Mouse (Mus musculus) brain, embryonic 14.5 days (tissue): ENCODE measurements around the gene Prelid1.

Experiments
- CTCF ChIP-seq: fragments of 200-500 bp; IDR thresholded peaks from 2 replicates; pipeline ENCODE4 v1.5.1; 2012; ENCODE audit warnings: inconsistent platforms, mild to moderate bottlenecking, moderate library complexity, borderline replicate concordance; ENCODE audit not compliant: insufficient read depth, insufficient read length; ENCODE audit errors: extremely low read depth
- POLR2A ChIP-seq: fragments of 200-500 bp; IDR thresholded peaks from 2 replicates; pipeline ENCODE4 v1.6.1; 2012; ENCODE audit warnings: mild to moderate bottlenecking, inconsistent platforms, borderline replicate concordance; ENCODE audit not compliant: poor library complexity, insufficient read depth, insufficient read length, severe bottlenecking; ENCODE audit errors: extremely low read depth

DNA sequence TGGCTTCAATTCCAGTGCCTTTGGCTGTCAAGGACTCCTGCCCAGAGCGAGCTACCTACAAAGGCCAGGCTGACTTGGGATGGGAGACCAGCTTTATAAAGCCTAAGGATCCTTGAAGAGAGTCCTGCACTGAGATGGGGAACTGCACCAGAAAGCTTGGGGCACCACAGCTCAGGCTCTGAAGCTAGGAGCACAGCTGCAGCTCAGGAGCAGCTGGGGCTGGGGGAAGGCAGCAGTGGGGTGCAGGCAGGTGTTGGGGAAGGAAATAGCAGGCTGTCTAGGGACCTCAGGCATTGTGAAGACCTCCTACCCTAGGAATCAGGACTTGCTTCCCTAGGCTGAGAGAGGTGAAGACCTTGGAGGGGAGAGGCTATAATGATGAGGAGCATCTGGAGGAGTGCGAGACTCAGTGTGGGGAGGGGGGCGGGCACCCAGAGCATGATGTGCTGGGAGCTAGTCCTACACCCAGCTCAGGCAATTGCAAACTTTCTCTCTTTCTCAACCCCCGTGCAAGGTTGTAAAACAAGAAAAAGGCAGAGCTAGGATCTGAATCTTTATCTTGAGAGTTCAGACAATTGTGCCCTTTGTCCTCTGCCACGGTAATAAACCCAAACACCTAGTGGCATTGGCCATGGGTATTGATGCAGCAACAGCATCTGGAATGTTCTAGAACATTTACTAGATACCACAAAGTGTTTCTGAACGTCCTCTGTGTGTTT, 54.1 kb downstream of the Prelid1 start:
- TF ChIP-seq CTCF = no peak
- no peak for TF ChIP-seq POLR2A
